12 mouse cellular contexts compared by ENCODE assay signal in the genomic region with DNA sequence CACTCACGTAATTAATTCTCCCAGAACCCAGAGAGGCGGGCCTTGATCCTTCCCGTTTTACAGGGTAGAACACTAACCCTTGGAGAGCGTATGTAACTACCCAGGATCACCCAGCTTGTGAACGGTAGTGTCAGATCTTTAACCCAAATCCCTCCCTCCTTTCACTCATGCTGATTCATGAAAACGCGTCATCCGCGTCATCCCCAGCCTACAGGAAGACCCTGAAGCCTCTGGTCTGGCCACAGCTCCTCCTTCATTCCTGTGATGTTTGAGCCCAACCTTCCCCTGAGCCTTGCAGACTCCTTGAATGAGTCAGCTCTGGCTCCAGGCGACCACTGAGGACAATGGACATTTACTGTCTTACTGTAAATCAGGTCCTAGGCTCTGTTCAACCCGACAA. TPM values are rescaled to one million over a fixed set of nuclear protein-coding genes. Genes with fewer than 3 reads are reported as not detected.
DNase-seq lines count a peak whose midpoint lies in the region; ATAC-seq and TF ChIP-seq lines count a peak whose summit lies in the region.
"Had no signal": no experiment of that assay in that cellular context is flagged by ENCODE, and none has a peak within 500 bp of the region (broad histone marks: within the 10 kb centered on the region; RNA-seq: fewer than 3 reads in every experiment).

No protein-coding gene starts in this region.

- 0 out of 2 replicates have a peak, but pooled peaks have one; percentile 17 for ATAC-seq in heart, embryonic 11.5 days (replicated peaks; ENCODE audit: insufficient number of reproducible peaks, low FRiP score, low TSS enrichment)

- no peak overlapping the region for H3K4me2 ChIP-seq in heart, embryonic 11.5 days
- H3K4me2 ChIP-seq: embryonic facial prominence, embryonic 12.5 days; neural tube, embryonic 12.5 days had no signal

- TF ChIP-seq CTCF in C2C12 (IDR thresholded peaks at IDR 0.05; ENCODE audit: control insufficient read depth, insufficient read depth, insufficient read length), result no peak

- H3K9me3 ChIP-seq in heart, embryonic 11.5 days (replicated peaks; ENCODE audit: control insufficient read depth, low read length), result no peaks in the 10 kb centered on the region; the same call in 1 of the 2 replicates
- H3K9me3 ChIP-seq: embryonic facial prominence, embryonic 12.5 days; neural tube, embryonic 12.5 days had no signal

- no peaks in the 10 kb centered on the region for H3K79me3 ChIP-seq in C2C12 (ENCODE audit: low read depth)

- DNase-seq in heart, postnatal 14 days, result no peak
- peak; percentile 67 for DNase-seq in ZHBTc4 (ENCODE audit: low read depth, low spot score)
- peak; percentile 20 for DNase-seq in naive thymus-derived CD4-positive, alpha-beta T cell, adult 2 months (ENCODE audit: low read depth)
- DNase-seq in spleen, postnatal 36 days (ENCODE audit: low spot score in 2 of 2), result no peak
- DNase-seq in cerebellum, adult 9-11 months, result no peak
- DNase-seq in left cerebral cortex, adult 8-10 months (ENCODE audit: low spot score in 2 of 2), result no peak
- DNase-seq: kidney, postnatal 14 days; lung, postnatal 14 days had no signal

- no peak overlapping the region for H3K4me3 ChIP-seq in heart, embryonic 11.5 days (ENCODE audit: low read depth, low read length)
- no peak overlapping the region for H3K4me3 ChIP-seq in C2C12 (ENCODE audit: insufficient read depth, poor library complexity, severe bottlenecking)
- H3K4me3 ChIP-seq: embryonic facial prominence, embryonic 12.5 days; neural tube, embryonic 12.5 days had no signal

- no peak overlapping the region for H3K27ac ChIP-seq in heart, embryonic 11.5 days (ENCODE audit: low read depth, low read length)
- H3K27ac ChIP-seq: embryonic facial prominence, embryonic 12.5 days; neural tube, embryonic 12.5 days had no signal

- intact Hi-C loops in heart, postnatal 14 days (cut with DNase I), result no loop called here

- H3K4me1 ChIP-seq in heart, embryonic 11.5 days (ENCODE audit: control insufficient read depth, insufficient read depth, low read length), result peaks cover 35% of the 10 kb centered on the region

- peak overlapping the region; percentile 45 for H3ac ChIP-seq in C2C12 (ENCODE audit: control insufficient read depth, insufficient read length, low read depth)

- no peak overlapping the region for H3K9ac ChIP-seq in heart, embryonic 11.5 days (ENCODE audit: low read depth, low read length)
- H3K9ac ChIP-seq: embryonic facial prominence, embryonic 12.5 days; neural tube, embryonic 12.5 days had no signal

- H3K27me3 ChIP-seq in heart, embryonic 11.5 days (ENCODE audit: control insufficient read depth, insufficient read depth, low read length), result peaks cover 89% of the 10 kb centered on the region
- no peaks in the 10 kb centered on the region for H3K27me3 ChIP-seq in C2C12 (ENCODE audit: control insufficient read depth, insufficient read depth, insufficient read length)

- WGBS in heart, embryonic 11.5 days (ENCODE audit: insufficient replicate concordance), result 40% methylated on average over 11 of the region's 11 CpGs

- H3K36me3 ChIP-seq in heart, embryonic 11.5 days (ENCODE audit: control insufficient read depth, insufficient read depth, low read length), result no peaks in the 10 kb centered on the region
- no peaks in the 10 kb centered on the region for H3K36me3 ChIP-seq in C2C12 (ENCODE audit: control insufficient read depth, insufficient read depth)
- H3K36me3 ChIP-seq: embryonic facial prominence, embryonic 12.5 days; neural tube, embryonic 12.5 days had no signal

- H3K79me2 ChIP-seq in C2C12 (ENCODE audit: control insufficient read depth, insufficient read depth), result no peaks in the 10 kb centered on the region

TF ChIP-seq in C2C12, 6 proteins besides CTCF, POLR2A, EP300 and RAD21:
- TF ChIP-seq FOSL1 (IDR thresholded peaks at IDR 0.05; ENCODE audit: insufficient read depth, low read length, poor library complexity, severe bottlenecking), result no peak
- TF ChIP-seq CEBPB (IDR thresholded peaks at IDR 0.05; ENCODE audit: low read depth), result no peak
- TF ChIP-seq USF1 (IDR thresholded peaks at IDR 0.05; ENCODE audit: low read depth), result no peak
- no peak for TF ChIP-seq MYOG (IDR thresholded peaks at IDR 0.05; ENCODE audit: control insufficient read depth, extremely low read depth, insufficient read length)
- no peak for TF ChIP-seq MAX (IDR thresholded peaks at IDR 0.05)
- no peak for TF ChIP-seq MYOD1 (IDR thresholded peaks at IDR 0.05; ENCODE audit: control insufficient read depth, insufficient read length, low read depth)

RNA-seq across cellular contexts. Expression of a gene that starts 49.8 kb away (rescaled TPM):
- 9.3 and 11.4 TPM in 2 replicates for polyA plus RNA-seq in heart, embryonic 11.5 days (2014; fragmentation: Nextera tagmentation; extraction: Ambion mirVana)
- 10 to 100 TPM; 24.4 to 29.0 TPM for total RNA-seq in heart, postnatal 14 days (2021)
- 39.1 TPM for polyA plus RNA-seq in C2C12 (2012; fragmentation: generic; extraction: Trizol)
- 10 to 100 TPM; 37.4 to 53.8 (median 44.7) TPM for total RNA-seq in left cerebral cortex, adult 8-10 months (2022)

Comparison
In these comparisons a context has a peak if more than half of its experiments do, and no peak if none do; other contexts are left out.
1. DNase-seq: peak in ZHBTc4 (single experiment) and naive thymus-derived CD4-positive, alpha-beta T cell, adult 2 months (single experiment); none in heart, postnatal 14 days (0 of 2), spleen, postnatal 36 days (0 of 2), cerebellum, adult 9-11 months (single experiment) and left cerebral cortex, adult 8-10 months (0 of 2).